Mouse (Mus musculus): Measurements from ENCODE around the gene Cnr1.

The Cnr1 gene

GRCm38 (mm10) chr4:33943936-33944335 lies 19.5 kb downstream of the Cnr1 start:
- DNase-seq = no peak

- DNase-seq = no peak
These were observed 21.3 kb downstream of the Cnr1 start for GRCm38 (mm10) chr4:33945742-33946141.

- DNase-seq = no peak
These were observed 23.2 kb downstream of the Cnr1 start for GRCm38 (mm10) chr4:33947584-33947983.

- no peak for DNase-seq
These were observed 33.0 kb downstream of the Cnr1 start for GRCm38 (mm10) chr4:33957398-33957797.

- DNase-seq = no peak
These were observed 34.1 kb downstream of the Cnr1 start for GRCm38 (mm10) chr4:33958515-33958914.

GRCm38 (mm10) chr4:33959841-33960240 lies 35.4 kb downstream of the Cnr1 start:
- no peak for DNase-seq

GRCm38 (mm10) chr4:33970726-33971125 lies 46.3 kb downstream of the Cnr1 start:
- DNase-seq = no peak

- no peak for DNase-seq
These were observed 64.2 kb downstream of the Cnr1 start for GRCm38 (mm10) chr4:33988466-33989089.

GRCm38 (mm10) chr4:33992687-33993086 lies 68.3 kb downstream of the Cnr1 start:
- no peak for DNase-seq

- DNase-seq = no peak
These were observed 72.0 kb downstream of the Cnr1 start for GRCm38 (mm10) chr4:33996382-33996781.

Data from kidney, adult 18-20 months (tissue).